Mouse (Mus musculus): ENCODE data around the gene Osbp2. TPM values are rescaled to one million over a fixed set of nuclear protein-coding genes. Genes with fewer than 3 reads are reported as not detected.

Gene Osbp2
- 0.39 and 0.55 TPM in 2 replicates for polyA plus RNA-seq (2012; rRNA removed)

DNA sequence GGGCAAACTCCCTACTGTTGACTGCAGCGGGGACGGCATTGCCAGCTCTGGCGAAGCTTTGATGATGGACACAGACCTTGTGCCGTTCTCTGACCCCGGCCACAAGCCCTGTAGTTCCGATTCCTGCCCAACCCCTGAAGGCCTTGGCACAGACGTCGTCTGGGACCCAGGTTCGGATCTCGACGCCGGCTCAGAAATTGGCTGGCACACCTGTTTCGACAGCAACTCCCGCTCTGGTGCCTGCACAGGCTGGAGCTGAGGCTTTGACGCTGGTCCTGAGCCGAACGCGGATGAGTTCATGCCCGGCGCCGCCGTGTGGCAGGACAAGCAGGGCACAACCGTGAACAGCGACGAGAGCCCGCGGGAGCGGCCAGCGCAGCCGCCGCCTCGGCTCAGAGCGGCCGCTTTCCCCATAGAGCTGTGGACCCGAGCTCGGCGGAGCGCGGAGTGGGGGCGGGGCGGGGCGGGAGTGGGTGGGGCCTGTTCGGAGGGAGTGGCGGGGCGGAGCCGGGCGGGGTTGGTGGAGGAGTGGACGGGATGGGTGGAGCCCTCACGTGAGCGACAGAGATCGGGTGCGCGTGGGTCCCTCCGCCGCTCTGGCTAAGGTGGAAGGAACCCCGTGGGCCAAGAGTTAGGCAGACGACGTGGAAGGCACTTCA is at the start of gene Osbp2:
TSS of gene Osbp2 (minus strand) at position 450 of the 659 bp plus-strand sequence.

DNA sequence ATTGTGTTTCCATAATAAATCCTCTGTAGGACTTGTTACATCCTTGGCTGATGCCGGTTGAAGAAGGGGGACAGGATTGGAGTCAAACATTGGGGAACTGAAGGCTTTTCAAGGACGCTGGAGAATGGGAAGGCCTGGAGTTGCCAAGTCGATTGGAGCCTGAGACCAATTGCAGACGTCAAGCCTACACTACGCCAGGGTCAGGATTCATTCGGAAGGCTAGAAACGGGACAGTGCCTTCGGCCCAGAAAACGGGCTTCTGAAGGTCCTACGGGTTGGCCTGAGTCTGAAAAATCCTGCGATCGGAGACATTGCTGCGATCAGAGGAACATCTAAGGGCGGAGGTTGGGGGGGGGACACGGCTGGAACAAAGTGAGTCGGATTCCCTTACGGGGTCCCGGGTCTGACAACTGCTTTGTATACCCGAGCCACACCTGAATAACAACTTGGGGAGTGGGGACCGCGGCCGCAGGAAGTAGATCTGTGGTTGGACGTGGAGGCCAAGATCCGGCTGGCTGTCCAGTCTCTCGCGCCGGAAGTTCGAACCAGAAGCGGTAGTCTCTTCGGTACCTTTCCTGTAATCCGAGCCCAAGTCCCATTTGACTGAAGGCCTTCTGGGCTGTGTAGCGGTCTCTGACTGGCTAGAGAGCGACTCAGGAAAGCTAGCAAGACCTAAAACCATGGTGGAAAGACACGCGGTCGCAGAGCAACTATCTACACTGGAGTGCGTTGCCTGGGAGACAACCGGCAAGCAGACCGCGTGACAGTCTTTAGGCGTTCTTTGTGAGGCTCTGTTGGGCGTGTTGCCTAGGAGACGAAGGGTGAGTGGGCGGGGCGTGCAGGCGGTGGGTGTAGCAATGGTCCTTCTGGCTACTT is 30.9 kb upstream of the Osbp2 start, which contains the start of the genes 4921536K21Rik and Dusp18:
TSS of gene 4921536K21Rik (minus strand) at position 693 of the 876 bp plus-strand sequence.
TSS of gene Dusp18 (plus strand) at position 835 of the 876 bp plus-strand sequence.

Other genes with a start within 250 kb of the Osbp2 start
- gene Morc2a, start 214.7 kb downstream of the Osbp2 start, polyA plus RNA-seq (2012; rRNA removed): 5.3 and 6.9 TPM in 2 replicates
- 0.67 and 0.97 TPM in 2 replicates for gene 4921536K21Rik, start 31.2 kb upstream of the Osbp2 start, polyA plus RNA-seq (2012; rRNA removed)
- 6.8 and 7.6 TPM in 2 replicates for gene Dusp18, start 31.3 kb upstream of the Osbp2 start, polyA plus RNA-seq (2012; rRNA removed)
- gene Slc35e4, start 50.8 kb upstream of the Osbp2 start, polyA plus RNA-seq (2012; rRNA removed): 22.2 and 26.5 TPM in 2 replicates
- 111 and 118 TPM in 2 replicates for gene Tcn2, start 68.3 kb upstream of the Osbp2 start, polyA plus RNA-seq (2012; rRNA removed)
- 25.5 and 26.9 TPM in 2 replicates for gene Pes1, start 100.1 kb upstream of the Osbp2 start, polyA plus RNA-seq (2012; rRNA removed)
- gene 4930556J24Rik, start 112.9 kb upstream of the Osbp2 start, polyA plus RNA-seq (2012; rRNA removed): not detected in 2 replicates
- 138 and 161 TPM in 2 replicates for gene Gal3st1, start 119.7 kb upstream of the Osbp2 start, polyA plus RNA-seq (2012; rRNA removed)
- 0.30 and 0.40 TPM in 2 replicates for gene Sec14l4, start 167.6 kb upstream of the Osbp2 start, polyA plus RNA-seq (2012; rRNA removed)
- not detected in 2 replicates for gene Sec14l3, start 200.9 kb upstream of the Osbp2 start, polyA plus RNA-seq (2012; rRNA removed)
- 18.6 and 19.6 TPM in 2 replicates for gene Mtfp1, start 231.5 kb upstream of the Osbp2 start, polyA plus RNA-seq (2012; rRNA removed)

Measured in colon, adult 2 months (tissue).